Mouse (Mus musculus): ENCODE data around the gene Ggct. TPM values are rescaled to one million over a fixed set of nuclear protein-coding genes. Genes with fewer than 3 reads are reported as not detected.

Gene Ggct
- polyA plus RNA-seq (2012; fragmentation: generic; extraction: Trizol), result 5.7 TPM
- long read RNA-seq, experiment 1, partial matches to known transcripts, result 0 of 6 reads
- long read RNA-seq, experiment 1, other reads (novel, unspliced or antisense), result 0 of 6 reads
- long read RNA-seq, experiment 2, transcript Ggct-202 (4 exons, 3,960 nt), result major isoform, 6 of 7 reads
- long read RNA-seq, experiment 2, partial matches to known transcripts, result 0 of 7 reads
- long read RNA-seq, experiment 2, other reads (novel, unspliced or antisense), result 0 of 7 reads

- Histone ChIP-seq H3K36me3 (ENCODE audit: control insufficient read depth, insufficient read depth) (no peaks in the 10 kb centered on the region), H3K4me3 (ENCODE audit: insufficient read depth, poor library complexity, severe bottlenecking) (peak within 1 kb of the TSS; percentile 25), H3K27me3 (ENCODE audit: control insufficient read depth, insufficient read depth, insufficient read length) (no peaks in the 10 kb centered on the region), H3ac (ENCODE audit: control insufficient read depth, insufficient read length, low read depth) (peak within 1 kb of the TSS; percentile 74), H3K79me3 (ENCODE audit: low read depth) (no peaks in the 10 kb centered on the region), H3K79me2 (ENCODE audit: control insufficient read depth, insufficient read depth) (no peaks in the 10 kb centered on the region)
- TF ChIP-seq MAX (IDR thresholded peaks at IDR 0.05) (peak; percentile 91), CTCF (IDR thresholded peaks at IDR 0.05; ENCODE audit: control insufficient read depth, insufficient read depth, insufficient read length) (peak; percentile 83), USF1 (IDR thresholded peaks at IDR 0.05; ENCODE audit: low read depth) (no peak)
Measured at GRCm38 (mm10) chr6:54992734-54993260, at the start of gene Ggct. Gene Ggct (minus strand): TSS chr6:54992950.

- peaks cover 70% of the 10 kb centered on the region for H3K79me3 ChIP-seq (ENCODE audit: low read depth)
- H3ac ChIP-seq (ENCODE audit: control insufficient read depth, insufficient read length, low read depth), result no peak overlapping the region
- TF ChIP-seq MYOD1 (IDR thresholded peaks at IDR 0.05; ENCODE audit: control insufficient read depth, insufficient read length, low read depth), result no peak
- no peak for TF ChIP-seq MYOG (IDR thresholded peaks at IDR 0.05; ENCODE audit: control insufficient read depth, extremely low read depth, insufficient read length)
- TF ChIP-seq MAX (IDR thresholded peaks at IDR 0.05), result no peak
- TF ChIP-seq USF1 (IDR thresholded peaks at IDR 0.05; ENCODE audit: low read depth), result no peak
- TF ChIP-seq CEBPB (IDR thresholded peaks at IDR 0.05; ENCODE audit: low read depth), result no peak
- no peak for TF ChIP-seq CTCF (IDR thresholded peaks at IDR 0.05; ENCODE audit: control insufficient read depth, insufficient read depth, insufficient read length)
- TF ChIP-seq FOSL1 (IDR thresholded peaks at IDR 0.05; ENCODE audit: insufficient read depth, low read length, poor library complexity, severe bottlenecking), result no peak
- no peak overlapping the region for H3K4me3 ChIP-seq (ENCODE audit: insufficient read depth, poor library complexity, severe bottlenecking)
- H3K79me2 ChIP-seq (ENCODE audit: control insufficient read depth, insufficient read depth), result peaks cover 73% of the 10 kb centered on the region
- peaks cover 9% of the 10 kb centered on the region for H3K36me3 ChIP-seq (ENCODE audit: control insufficient read depth, insufficient read depth)
- no peaks in the 10 kb centered on the region for H3K27me3 ChIP-seq (ENCODE audit: control insufficient read depth, insufficient read depth, insufficient read length)
Measured at GRCm38 (mm10) chr6:55040031-55040430, 47.3 kb upstream of the Ggct start.

- Histone ChIP-seq H3ac (ENCODE audit: control insufficient read depth, insufficient read length, low read depth) (no peak overlapping the region), H3K27me3 (ENCODE audit: control insufficient read depth, insufficient read depth, insufficient read length) (no peaks in the 10 kb centered on the region), H3K79me2 (ENCODE audit: control insufficient read depth, insufficient read depth) (peaks cover 67% of the 10 kb centered on the region), H3K36me3 (ENCODE audit: control insufficient read depth, insufficient read depth) (peaks cover 9% of the 10 kb centered on the region), H3K4me3 (ENCODE audit: insufficient read depth, poor library complexity, severe bottlenecking) (peak overlapping the region; percentile 83), H3K79me3 (ENCODE audit: low read depth) (peaks cover 64% of the 10 kb centered on the region)
- no peak for TF ChIP-seq FOSL1 (IDR thresholded peaks at IDR 0.05; ENCODE audit: insufficient read depth, low read length, poor library complexity, severe bottlenecking)
Measured at GRCm38 (mm10) chr6:55039446-55039783, 46.7 kb upstream of the Ggct start.

GRCm38 (mm10) chr6:55038671-55039445, 46.1 kb upstream of the Ggct start:
- peaks cover 9% of the 10 kb centered on the region for H3K36me3 ChIP-seq (ENCODE audit: control insufficient read depth, insufficient read depth)
- peak overlapping the region; percentile 88 for H3ac ChIP-seq (ENCODE audit: control insufficient read depth, insufficient read length, low read depth)
- H3K79me2 ChIP-seq (ENCODE audit: control insufficient read depth, insufficient read depth), result peaks cover 61% of the 10 kb centered on the region
- TF ChIP-seq CTCF (IDR thresholded peaks at IDR 0.05; ENCODE audit: control insufficient read depth, insufficient read depth, insufficient read length) (no peak), MAX (IDR thresholded peaks at IDR 0.05) (peak; percentile 36), CEBPB (IDR thresholded peaks at IDR 0.05; ENCODE audit: low read depth) (peak; percentile 58)
- H3K4me3 ChIP-seq (ENCODE audit: insufficient read depth, poor library complexity, severe bottlenecking), result peak overlapping the region; percentile 83
- peaks cover 58% of the 10 kb centered on the region for H3K79me3 ChIP-seq (ENCODE audit: low read depth)
- H3K27me3 ChIP-seq (ENCODE audit: control insufficient read depth, insufficient read depth, insufficient read length), result no peaks in the 10 kb centered on the region

GRCm38 (mm10) chr6:55037799-55038670, 45.3 kb upstream of the Ggct start, which contains the start of gene Gars:
Gene Gars (plus strand): TSS chr6:55038007.
- Histone ChIP-seq H3K27me3 (ENCODE audit: control insufficient read depth, insufficient read depth, insufficient read length) (peaks cover 5% of the 10 kb centered on the region), H3K79me3 (ENCODE audit: low read depth) (peaks cover 50% of the 10 kb centered on the region), H3ac (ENCODE audit: control insufficient read depth, insufficient read length, low read depth) (peak within 1 kb of the TSS; percentile 88), H3K79me2 (ENCODE audit: control insufficient read depth, insufficient read depth) (peaks cover 53% of the 10 kb centered on the region), H3K4me3 (ENCODE audit: insufficient read depth, poor library complexity, severe bottlenecking) (peak within 1 kb of the TSS; percentile 83), H3K36me3 (ENCODE audit: control insufficient read depth, insufficient read depth) (peaks cover 9% of the 10 kb centered on the region)
- TF ChIP-seq CEBPB (IDR thresholded peaks at IDR 0.05; ENCODE audit: low read depth) (peak; percentile 73), USF1 (IDR thresholded peaks at IDR 0.05; ENCODE audit: low read depth) (no peak), FOSL1 (IDR thresholded peaks at IDR 0.05; ENCODE audit: insufficient read depth, low read length, poor library complexity, severe bottlenecking) (no peak), CTCF (IDR thresholded peaks at IDR 0.05; ENCODE audit: control insufficient read depth, insufficient read depth, insufficient read length) (peak; percentile 30), MYOD1 (IDR thresholded peaks at IDR 0.05; ENCODE audit: control insufficient read depth, insufficient read length, low read depth) (no peak), MAX (IDR thresholded peaks at IDR 0.05) (peak; percentile 91), MYOG (IDR thresholded peaks at IDR 0.05; ENCODE audit: control insufficient read depth, extremely low read depth, insufficient read length) (no peak)
